Mouse (Mus musculus) MEL (cell line): Measurements from ENCODE around the gene P2ry10b.

Source experiments
- CTCF ChIP-seq, 3 experiments: IDR thresholded peaks in 2 of 3; conservative IDR thresholded peaks in 1 of 3; 2 replicates each; pipeline ENCODE4 v1.5.1; 2011 to 2012; ENCODE audit warnings: low read length in 3 of 3, low read depth in 2 of 3, mild to moderate bottlenecking in 2 of 3, improper control_type of control experiment in 1 of 3, inconsistent platforms in 1 of 3, mixed read lengths in 1 of 3, moderate library complexity in 1 of 3; ENCODE audit not compliant: control insufficient read depth in 1 of 3, insufficient read depth in 1 of 3, poor library complexity in 1 of 3, severe bottlenecking in 1 of 3
- JUND ChIP-seq: IDR thresholded peaks from 2 replicates; pipeline ENCODE4 v1.6.1; 2011; ENCODE audit warnings: low read depth, mild to moderate bottlenecking, improper control_type of control experiment, low read length
- NRF1 ChIP-seq: IDR thresholded peaks from 2 replicates; pipeline ENCODE4 v1.6.1; 2014; ENCODE audit warnings: low read depth, mild to moderate bottlenecking, inconsistent platforms, low read length, improper control_type of control experiment, moderate library complexity; ENCODE audit not compliant: poor library complexity, insufficient read depth, severe bottlenecking
- POLR2A ChIP-seq, 2 experiments: IDR thresholded peaks; 2 replicates each; pipeline ENCODE4 v1.6.1; 2011 to 2012; ENCODE audit warnings: low read length in 2 of 2, mild to moderate bottlenecking in 2 of 2, control low read depth in 1 of 2, improper control_type of control experiment in 1 of 2, low read depth in 1 of 2, moderate library complexity in 1 of 2; ENCODE audit not compliant: control insufficient read depth in 1 of 2, insufficient read depth in 1 of 2, poor library complexity in 1 of 2
- SMC3 ChIP-seq: IDR thresholded peaks from 2 replicates; pipeline ENCODE4 v1.6.1; 2011; ENCODE audit warnings: low read depth, low read length, improper control_type of control experiment
- TBP ChIP-seq: IDR thresholded peaks from 2 replicates; pipeline ENCODE4 v1.8.0; 2011; ENCODE audit warnings: low read depth, low read length, improper control_type of control experiment
- USF2 ChIP-seq, 2 experiments: IDR thresholded peaks; 2 replicates each; pipeline ENCODE4 v1.6.1; 2011 to 2012; ENCODE audit warnings: improper control_type of control experiment in 2 of 2, low read length in 2 of 2, borderline replicate concordance in 1 of 2, inconsistent platforms in 1 of 2, low read depth in 1 of 2, mild to moderate bottlenecking in 1 of 2; ENCODE audit not compliant: insufficient read depth in 1 of 2

DNA sequence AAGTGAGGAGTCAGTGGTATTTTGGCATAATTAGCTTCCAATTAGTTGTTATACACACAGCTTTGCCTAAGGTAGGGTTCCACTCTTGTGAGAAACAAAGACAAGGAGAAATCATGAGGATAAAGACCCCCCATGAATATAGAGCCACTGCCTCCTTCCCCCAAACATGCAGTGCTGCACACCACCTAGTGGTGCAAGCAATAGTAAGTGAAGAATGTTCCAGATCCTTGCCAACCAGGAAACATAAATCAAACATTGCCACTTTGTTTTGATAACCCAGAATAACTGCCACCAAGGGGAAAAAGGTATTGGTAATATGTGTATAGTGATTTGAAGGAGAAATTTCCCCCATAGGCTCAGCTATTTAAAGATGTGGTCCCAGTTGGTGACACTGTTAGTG lies 11.8 kb downstream of the P2ry10b start:
- no peak for TF ChIP-seq USF2 (IDR thresholded peaks at IDR 0.05; ENCODE audit: borderline replicate concordance in 1 of 2, insufficient read depth in 1 of 2, low read depth in 1 of 2, low read length in 2 of 2)
- 0 out of 2 replicates have a peak, but pooled peaks have one; percentile 9 for TF ChIP-seq SMC3
- TF ChIP-seq CTCF (IDR thresholded peaks at IDR 0.05 in 2 of 3, conservative IDR thresholded peaks at IDR 0.05 in 1 of 3; ENCODE audit: control insufficient read depth in 1 of 3, insufficient read depth in 1 of 3, low read depth in 2 of 3, low read length in 3 of 3, poor library complexity in 1 of 3, severe bottlenecking in 1 of 3) = no peak; a peak in 1 of 6 replicates
- TF ChIP-seq TBP = no peak
- no peak for TF ChIP-seq NRF1
- TF ChIP-seq POLR2A (IDR thresholded peaks at IDR 0.05; ENCODE audit: control insufficient read depth in 1 of 2, insufficient read depth in 1 of 2, low read depth in 1 of 2, low read length in 2 of 2, poor library complexity in 1 of 2) = no peak
- no peak for TF ChIP-seq JUND
